Mouse (Mus musculus): Measurements from ENCODE around the gene Mcts1. TPM values are rescaled to one million over a fixed set of nuclear protein-coding genes. Genes with fewer than 3 reads are reported as not detected.

Gene Mcts1
- polyA plus RNA-seq, 1 experiment from 2014 or later, result 51.4 TPM

DNA sequence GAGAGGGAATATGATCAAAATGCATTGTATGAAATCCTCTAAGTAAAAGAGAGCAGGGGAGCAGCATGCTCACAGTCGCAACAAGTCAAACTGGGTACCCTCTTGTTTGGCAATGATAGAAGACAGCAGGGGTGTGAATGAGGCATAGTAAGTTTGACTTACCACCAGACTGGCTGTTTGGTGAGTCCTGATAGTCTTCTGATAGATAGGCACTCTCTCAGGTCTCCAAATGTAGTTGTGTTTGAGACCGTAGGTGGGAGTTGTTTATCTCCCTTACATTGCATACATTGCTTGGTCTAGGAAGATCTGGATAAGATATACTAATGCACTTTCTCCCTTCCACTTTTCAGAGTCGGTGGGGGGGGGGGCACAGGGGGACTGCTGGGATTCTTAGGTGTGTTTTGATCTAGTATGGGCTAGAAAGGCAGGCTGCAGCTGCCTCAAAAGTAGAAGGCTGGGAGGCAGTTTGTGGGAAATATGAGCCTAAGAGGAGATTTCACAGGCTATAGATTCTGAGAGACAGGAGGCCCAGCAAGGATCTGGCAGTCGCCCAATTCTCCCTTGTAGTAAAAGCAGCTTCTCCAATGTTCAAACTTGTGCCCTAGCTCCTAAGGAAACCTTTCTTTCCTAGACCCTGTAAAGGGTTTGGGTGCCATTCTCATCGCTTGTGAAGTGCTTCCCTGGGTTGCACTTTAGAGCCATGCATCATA is 7.0 kb upstream of the Mcts1 start:
- H3K27ac ChIP-seq (replicated peaks), result no peak overlapping the region
- WGBS, result 35% methylated on average over 5 of the region's 5 CpGs
- no peak overlapping the region for H3K9ac ChIP-seq
- H3K4me2 ChIP-seq, result no peak overlapping the region
- H3K27me3 ChIP-seq (replicated peaks), result no peaks in the 10 kb centered on the region
- no peak for ATAC-seq (ENCODE audit: extremely low read depth, insufficient number of reproducible peaks, low FRiP score, low TSS enrichment)
- peaks cover 10% of the 10 kb centered on the region for H3K4me1 ChIP-seq
- H3K4me3 ChIP-seq, result no peak overlapping the region
- H3K36me3 ChIP-seq, result no peaks in the 10 kb centered on the region
- H3K9me3 ChIP-seq, result no peaks in the 10 kb centered on the region

DNA sequence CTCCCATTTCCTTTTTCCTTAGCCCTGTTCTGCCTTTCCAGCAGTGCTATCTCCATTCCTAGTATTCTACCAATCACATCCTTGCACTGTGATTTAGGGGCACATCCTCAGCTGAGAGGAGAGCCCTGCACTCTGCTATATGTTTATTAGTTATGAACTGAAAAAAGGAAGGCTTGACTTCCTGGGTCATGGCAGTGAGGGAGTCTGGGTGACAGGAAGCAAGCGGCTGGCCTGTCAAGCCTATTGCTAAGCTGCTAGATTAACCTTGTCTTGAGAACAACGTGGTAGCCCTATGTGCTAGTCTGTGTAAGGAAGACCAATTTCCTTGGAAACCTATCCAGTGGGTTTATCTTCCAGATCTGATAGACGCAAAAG is 604 bp downstream of the Mcts1 start:
- H3K4me3 ChIP-seq, result peak overlapping the region; percentile 62
- H3K27me3 ChIP-seq (replicated peaks), result no peaks in the 10 kb centered on the region
- ATAC-seq (ENCODE audit: extremely low read depth, insufficient number of reproducible peaks, low FRiP score, low TSS enrichment), result no peak
- peak overlapping the region; percentile 72 for H3K4me2 ChIP-seq
- 19% methylated on average over 3 of the region's 3 CpGs for WGBS
- peak overlapping the region; percentile 86 for H3K27ac ChIP-seq (replicated peaks)
- H3K9me3 ChIP-seq, result no peaks in the 10 kb centered on the region
- H3K9ac ChIP-seq, result peak overlapping the region; percentile 79
- no peaks in the 10 kb centered on the region for H3K4me1 ChIP-seq
- H3K36me3 ChIP-seq, result peaks cover 5% of the 10 kb centered on the region; the same call in 1 of the 2 replicates

- peak within 1 kb of the TSS; percentile 92 for H3K27ac ChIP-seq (replicated peaks)
- H3K9ac ChIP-seq, result peak within 1 kb of the TSS; percentile 81
- WGBS, result 12% methylated on average over 34 of the region's 43 CpGs
- no peaks in the 10 kb centered on the region for H3K9me3 ChIP-seq
- H3K36me3 ChIP-seq, result peaks cover 5% of the 10 kb centered on the region
- no peaks in the 10 kb centered on the region for H3K27me3 ChIP-seq (replicated peaks)
- peak within 1 kb of the TSS; percentile 58 for H3K4me3 ChIP-seq
- H3K4me1 ChIP-seq, result peaks cover 8% of the 10 kb centered on the region
- ATAC-seq (ENCODE audit: extremely low read depth, insufficient number of reproducible peaks, low FRiP score, low TSS enrichment), result peak; percentile 98
- peak within 1 kb of the TSS; percentile 63 for H3K4me2 ChIP-seq
These were observed 34.6 kb downstream of the Mcts1 start, which contains the start of gene C1galt1c1 for GRCm38 (mm10) chrX:38634801-38635637. TSS of gene C1galt1c1 (minus strand) at chrX:38635087.

- H3K27ac ChIP-seq (replicated peaks), result peak overlapping the region; percentile 32; the same call in 1 of the 2 replicates
- H3K36me3 ChIP-seq, result peaks cover 5% of the 10 kb centered on the region
- no peaks in the 10 kb centered on the region for H3K9me3 ChIP-seq
- H3K27me3 ChIP-seq (replicated peaks), result no peaks in the 10 kb centered on the region
- H3K9ac ChIP-seq, result no peak overlapping the region
- H3K4me2 ChIP-seq, result peak overlapping the region; percentile 63
- H3K4me1 ChIP-seq, result peaks cover 8% of the 10 kb centered on the region
- peak overlapping the region; percentile 58 for H3K4me3 ChIP-seq
- no peak for ATAC-seq (ENCODE audit: extremely low read depth, insufficient number of reproducible peaks, low FRiP score, low TSS enrichment)
These were observed 35.2 kb downstream of the Mcts1 start for GRCm38 (mm10) chrX:38635638-38635931.

GRCm38 (mm10) chrX:38641435-38641834 is 41.1 kb downstream of the Mcts1 start:
- WGBS, result 33% methylated on average over 4 of the region's 4 CpGs
- Histone ChIP-seq H3K4me3 (no peak overlapping the region), H3K9ac (no peak overlapping the region), H3K4me2 (no peak overlapping the region), H3K27me3 (replicated peaks) (no peaks in the 10 kb centered on the region), H3K9me3 (no peaks in the 10 kb centered on the region), H3K27ac (replicated peaks) (0 out of 2 replicates have a peak overlapping the region, but pooled peaks have one; percentile 12), H3K36me3 (no peaks in the 10 kb centered on the region), H3K4me1 (peaks cover 6% of the 10 kb centered on the region; the same call in 1 of the 2 replicates)
- no peak for ATAC-seq (ENCODE audit: extremely low read depth, insufficient number of reproducible peaks, low FRiP score, low TSS enrichment)

GRCm38 (mm10) chrX:38642183-38642582 is 41.8 kb downstream of the Mcts1 start:
- H3K9ac ChIP-seq, result no peak overlapping the region
- no peak for ATAC-seq (ENCODE audit: extremely low read depth, insufficient number of reproducible peaks, low FRiP score, low TSS enrichment)
- no peak overlapping the region for H3K4me3 ChIP-seq
- H3K4me1 ChIP-seq, result peaks cover 6% of the 10 kb centered on the region; the same call in 1 of the 2 replicates
- H3K36me3 ChIP-seq, result no peaks in the 10 kb centered on the region
- no peaks in the 10 kb centered on the region for H3K9me3 ChIP-seq
- no peak overlapping the region for H3K4me2 ChIP-seq
- H3K27me3 ChIP-seq (replicated peaks), result no peaks in the 10 kb centered on the region
- H3K27ac ChIP-seq (replicated peaks), result no peak overlapping the region
- WGBS, result 51% methylated on average over 4 of the region's 4 CpGs

- Histone ChIP-seq H3K27ac (replicated peaks) (no peak overlapping the region), H3K36me3 (no peaks in the 10 kb centered on the region), H3K9ac (no peak overlapping the region), H3K4me1 (no peaks in the 10 kb centered on the region), H3K9me3 (peaks cover 7% of the 10 kb centered on the region; the same call in 1 of the 2 replicates), H3K4me2 (no peak overlapping the region), H3K27me3 (replicated peaks) (no peaks in the 10 kb centered on the region), H3K4me3 (no peak overlapping the region)
- WGBS, result 63% methylated on average over 9 of the region's 9 CpGs
- ATAC-seq (ENCODE audit: extremely low read depth, insufficient number of reproducible peaks, low FRiP score, low TSS enrichment), result no peak
These were observed 50.1 kb downstream of the Mcts1 start for GRCm38 (mm10) chrX:38650404-38651039.

- Histone ChIP-seq H3K27me3 (replicated peaks) (no peaks in the 10 kb centered on the region), H3K4me2 (no peak overlapping the region), H3K27ac (replicated peaks) (no peak overlapping the region), H3K9ac (no peak overlapping the region), H3K4me3 (no peak overlapping the region), H3K36me3 (no peaks in the 10 kb centered on the region), H3K4me1 (no peaks in the 10 kb centered on the region), H3K9me3 (peaks cover 7% of the 10 kb centered on the region; the same call in 1 of the 2 replicates)
- 53% methylated on average over 5 of the region's 7 CpGs for WGBS
- ATAC-seq (ENCODE audit: extremely low read depth, insufficient number of reproducible peaks, low FRiP score, low TSS enrichment), result no peak
These were observed 50.8 kb downstream of the Mcts1 start for GRCm38 (mm10) chrX:38651167-38651566.

DNA sequence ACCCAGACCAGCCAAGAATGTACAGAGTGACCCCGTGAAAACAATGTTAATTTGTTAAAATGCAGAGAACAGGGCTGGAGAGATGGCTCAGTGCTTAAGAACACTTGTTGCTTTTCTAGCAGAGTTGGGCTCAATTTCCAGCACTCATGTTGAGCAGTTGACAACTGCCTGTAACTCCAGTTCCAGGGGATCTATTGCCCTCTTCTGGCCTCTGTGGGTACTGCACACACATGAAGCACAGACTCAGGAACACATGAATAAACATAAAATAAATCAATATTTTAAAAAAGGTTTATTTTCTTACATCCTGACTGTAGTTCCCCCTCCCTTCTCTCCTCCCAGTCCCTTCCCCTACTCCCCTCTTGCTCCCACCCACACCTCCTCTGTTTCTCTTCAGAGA is 52.8 kb downstream of the Mcts1 start:
- Histone ChIP-seq H3K36me3 (no peaks in the 10 kb centered on the region), H3K9me3 (peaks cover 7% of the 10 kb centered on the region; the same call in 1 of the 2 replicates), H3K9ac (no peak overlapping the region), H3K27ac (replicated peaks) (no peak overlapping the region), H3K4me2 (no peak overlapping the region), H3K4me3 (no peak overlapping the region), H3K27me3 (replicated peaks) (no peaks in the 10 kb centered on the region), H3K4me1 (no peaks in the 10 kb centered on the region)
- WGBS, result 75% methylated on average over 1 of the region's 1 CpGs
- no peak for ATAC-seq (ENCODE audit: extremely low read depth, insufficient number of reproducible peaks, low FRiP score, low TSS enrichment)

GRCm38 (mm10) chrX:38654681-38655080 is 54.3 kb downstream of the Mcts1 start:
- H3K4me3 ChIP-seq, result no peak overlapping the region
- H3K4me1 ChIP-seq, result no peaks in the 10 kb centered on the region
- no peaks in the 10 kb centered on the region for H3K27me3 ChIP-seq (replicated peaks)
- H3K36me3 ChIP-seq, result no peaks in the 10 kb centered on the region
- 81% methylated on average over 5 of the region's 5 CpGs for WGBS
- no peak overlapping the region for H3K27ac ChIP-seq (replicated peaks)
- H3K9ac ChIP-seq, result no peak overlapping the region
- no peak for ATAC-seq (ENCODE audit: extremely low read depth, insufficient number of reproducible peaks, low FRiP score, low TSS enrichment)
- H3K4me2 ChIP-seq, result no peak overlapping the region
- H3K9me3 ChIP-seq, result peaks cover 7% of the 10 kb centered on the region; the same call in 1 of the 2 replicates

GRCm38 (mm10) chrX:38656206-38656883 is 56.0 kb downstream of the Mcts1 start:
- H3K27me3 ChIP-seq (replicated peaks), result no peaks in the 10 kb centered on the region
- H3K4me1 ChIP-seq, result no peaks in the 10 kb centered on the region
- no peak overlapping the region for H3K4me3 ChIP-seq
- no peak overlapping the region for H3K9ac ChIP-seq
- H3K27ac ChIP-seq (replicated peaks), result no peak overlapping the region
- no peak overlapping the region for H3K4me2 ChIP-seq
- 75% methylated on average over 4 of the region's 4 CpGs for WGBS
- no peak for ATAC-seq (ENCODE audit: extremely low read depth, insufficient number of reproducible peaks, low FRiP score, low TSS enrichment)
- peaks cover 7% of the 10 kb centered on the region; the same call in 1 of the 2 replicates for H3K9me3 ChIP-seq
- H3K36me3 ChIP-seq, result no peaks in the 10 kb centered on the region
